Mouse (Mus musculus) G1E (cell line): Measurements from ENCODE around the gene Cfd. TPM values are rescaled to one million over a fixed set of nuclear protein-coding genes. Genes with fewer than 3 reads are reported as not detected.

Experiments
- ATAC-seq: 2 replicates; pipeline ENCODE4 v1.8.0; 2016; ENCODE audit warnings: mild to moderate bottlenecking; ENCODE audit not compliant: insufficient number of reproducible peaks, poor library complexity, low FRiP score, severe bottlenecking; ENCODE audit errors: extremely low read depth
- DNase-seq: peaks from one replicate; pipeline ENCODE4 v3.0.0; 2012; ENCODE audit warnings: low spot score
- H3K27me3 ChIP-seq: 2 replicates; pipeline ENCODE4 v1.6.1; 2012; ENCODE audit warnings: mild to moderate bottlenecking, low read length, inconsistent platforms; ENCODE audit not compliant: insufficient read depth
- H3K36me3 ChIP-seq: replicated peaks from 2 replicates; pipeline ENCODE3; 2012; ENCODE audit warnings: mild to moderate bottlenecking, inconsistent platforms
- H3K4me1 ChIP-seq: 2 replicates; pipeline ENCODE4 v1.6.1; 2012; ENCODE audit warnings: low read depth, low read length, inconsistent platforms, mixed read lengths; ENCODE audit not compliant: insufficient read depth
- H3K4me3 ChIP-seq: 2 replicates; pipeline ENCODE4 v1.5.1; 2012; ENCODE audit warnings: low read depth, mild to moderate bottlenecking, inconsistent platforms, low read length, moderate library complexity, mixed read lengths
- H3K9me3 ChIP-seq: replicated peaks from 2 replicates; pipeline ENCODE4 v1.6.1; 2012; ENCODE audit warnings: inconsistent platforms
- CTCF ChIP-seq: IDR thresholded peaks from 2 replicates; pipeline ENCODE4 v1.5.1; 2012; ENCODE audit warnings: low read depth, low read length, inconsistent platforms, mixed read lengths
- GATA1 ChIP-seq: IDR thresholded peaks from 2 replicates; pipeline ENCODE4 v1.6.1; 2012; ENCODE audit warnings: borderline replicate concordance, low read length, inconsistent platforms, mixed read lengths
- GATA2 ChIP-seq: IDR thresholded peaks from 2 replicates; pipeline ENCODE4 v1.6.1; 2012; ENCODE audit warnings: low read depth, low read length, inconsistent platforms, borderline replicate concordance
- POLR2AphosphoS5 ChIP-seq: IDR thresholded peaks from 2 replicates; pipeline ENCODE4 v1.6.1; 2012; ENCODE audit warnings: low read depth, low read length, inconsistent platforms; ENCODE audit not compliant: insufficient replicate concordance
- TAL1 ChIP-seq: conservative IDR thresholded peaks from 2 replicates; pipeline ENCODE4 v1.6.1; 2012; ENCODE audit warnings: low read depth, low read length, inconsistent platforms, mixed read lengths
- polyA plus RNA-seq: library from polyadenylated mRNA; stranded (reverse); fragments of >175 nt; gene quantifications from 2 replicates; pipeline ENCODE4 v1.2.3, GENCODE M21; 2012
- total RNA-seq, 2 experiments: library from RNA; stranded (forward) in 1 of 2; stranded (reverse) in 1 of 2; fragments of 200-1000 nt in 1 of 2; fragments of >200 nt in 1 of 2; fragmentation: Nextera tagmentation in 1 of 2; gene quantifications; 2 replicates each; pipeline ENCODE4 v1.2.3; 2014 to 2017

Cfd gene
- total and polyA plus RNA-seq, 3 experiments, result not detected

- DNase-seq (no peak), ATAC-seq (no peak)
- peaks cover 11% of the 10 kb centered on the region for H3K36me3 ChIP-seq
- H3K9me3 ChIP-seq, result peaks cover 15% of the 10 kb centered on the region
- peak overlapping the region; percentile 35; the same call in 1 of the 2 replicates for H3K4me3 ChIP-seq
- no peaks in the 10 kb centered on the region; the same call in 1 of the 2 replicates for H3K27me3 ChIP-seq
- no peak for TF ChIP-seq POLR2AphosphoS5
- peak; percentile 100 for TF ChIP-seq CTCF
- TF ChIP-seq GATA2, result no peak
- TF ChIP-seq GATA1, result no peak
- TF ChIP-seq TAL1, result no peak
- peaks cover 47% of the 10 kb centered on the region for H3K4me1 ChIP-seq
These were observed 34.5 kb downstream of the Cfd start for GRCm38 (mm10) chr10:79924998-79925784.

GRCm38 (mm10) chr10:79925785-79926490 is 35.3 kb downstream of the Cfd start:
- H3K4me1 ChIP-seq, result peaks cover 47% of the 10 kb centered on the region
- no peak for TF ChIP-seq GATA1
- TF ChIP-seq GATA2, result no peak
- no peak for TF ChIP-seq CTCF
- TF ChIP-seq POLR2AphosphoS5, result no peak
- no peak for TF ChIP-seq TAL1

GRCm38 (mm10) chr10:79926491-79927323 is 36.1 kb downstream of the Cfd start, which contains the start of gene Arid3a:
Gene Arid3a (plus strand): TSS chr10:79927043.
- peaks cover 26% of the 10 kb centered on the region for H3K36me3 ChIP-seq
- peak; percentile 91 for DNase-seq
- H3K27me3 ChIP-seq, result no peaks in the 10 kb centered on the region
- peaks cover 54% of the 10 kb centered on the region for H3K4me1 ChIP-seq
- ATAC-seq, result peak; percentile 59
- no peak for TF ChIP-seq GATA2
- H3K9me3 ChIP-seq, result peaks cover 1% of the 10 kb centered on the region
- H3K4me3 ChIP-seq, result peak within 1 kb of the TSS; percentile 95

More at GRCm38 (mm10) chr10:79925785-79926490, 35.3 kb downstream of the Cfd start:
- H3K27me3 ChIP-seq, result no peaks in the 10 kb centered on the region; the same call in 1 of the 2 replicates
- peak overlapping the region; percentile 95 for H3K4me3 ChIP-seq
- ATAC-seq (no peak), DNase-seq (no peak)
- peaks cover 9% of the 10 kb centered on the region for H3K9me3 ChIP-seq
- peaks cover 19% of the 10 kb centered on the region for H3K36me3 ChIP-seq

- DNase-seq (peak; percentile 58), ATAC-seq (no peak)
- H3K9me3 ChIP-seq, result no peaks in the 10 kb centered on the region
- peak overlapping the region; percentile 95 for H3K4me3 ChIP-seq
- peaks cover 34% of the 10 kb centered on the region for H3K36me3 ChIP-seq
- no peaks in the 10 kb centered on the region for H3K27me3 ChIP-seq
- peaks cover 61% of the 10 kb centered on the region for H3K4me1 ChIP-seq
- TF ChIP-seq GATA1, result no peak
- TF ChIP-seq TAL1, result no peak
- no peak for TF ChIP-seq GATA2
- no peak for TF ChIP-seq CTCF
- TF ChIP-seq POLR2AphosphoS5, result no peak
These were observed 36.8 kb downstream of the Cfd start for GRCm38 (mm10) chr10:79927324-79928029.

GRCm38 (mm10) chr10:79928030-79928694 is 37.5 kb downstream of the Cfd start:
- DNase-seq, result peak; percentile 69
- Histone ChIP-seq H3K27me3 (no peaks in the 10 kb centered on the region), H3K4me1 (peaks cover 68% of the 10 kb centered on the region), H3K9me3 (no peaks in the 10 kb centered on the region), H3K4me3 (peak overlapping the region; percentile 95), H3K36me3 (peaks cover 41% of the 10 kb centered on the region)
- no peak for TF ChIP-seq GATA2
- TF ChIP-seq TAL1, result no peak
- TF ChIP-seq POLR2AphosphoS5, result no peak
- no peak for TF ChIP-seq CTCF
- no peak for TF ChIP-seq GATA1
- no peak for ATAC-seq
